Mouse (Mus musculus) liver, embryonic 14.5 days (tissue): ENCODE data around the gene Arhgap20. TPM values are rescaled to one million over a fixed set of nuclear protein-coding genes. Genes with fewer than 3 reads are reported as not detected.
A peak's percentile ranks its signal among the peaks of the same experiment; 100 is the strongest.

Experiments used
- ATAC-seq: fragments of 200-750 bp; cut with Nextera tagmentation; 2 replicates; pipeline ENCODE4 v1.8.0; 2017; ENCODE audit warnings: moderate number of reproducible peaks, mild to moderate bottlenecking, moderate library complexity; ENCODE audit not compliant: insufficient read depth
- DNase-seq, 3 experiments: peaks; one replicate each; pipeline ENCODE4 v3.0.0-alpha.2; 2012 to 2013; ENCODE audit warnings: low read depth in 3 of 3, low spot score in 3 of 3
- H3K27ac ChIP-seq: fragments of 300-500 bp; sonication (generic); 2 replicates; pipeline ENCODE4 v1.5.1; 2014; ENCODE audit warnings: moderate library complexity, mild to moderate bottlenecking, control low read depth, inconsistent platforms
- H3K27me3 ChIP-seq: fragments of 300-500 bp; sonication (generic); 2 replicates; pipeline ENCODE4 v1.6.1; 2014; ENCODE audit warnings: mild to moderate bottlenecking, low read length, moderate library complexity; ENCODE audit not compliant: control insufficient read depth, insufficient read depth
- H3K36me3 ChIP-seq: fragments of 300-500 bp; sonication (generic); replicated peaks from 2 replicates; pipeline ENCODE4 v1.6.1; 2014; ENCODE audit warnings: low read depth; ENCODE audit not compliant: control insufficient read depth, insufficient read depth
- H3K4me1 ChIP-seq, 2 experiments: fragments of 200-500 bp in 1 of 2; fragments of 300-500 bp in 1 of 2; sonication (generic) in 1 of 2; replicated peaks; 2 replicates each; pipeline ENCODE4 v1.6.1; 2012 to 2014; ENCODE audit warnings: antibody characterized with exemption in 1 of 2, inconsistent platforms in 1 of 2, low read length in 1 of 2; ENCODE audit not compliant: control insufficient read depth in 2 of 2, insufficient read depth in 2 of 2
- H3K4me2 ChIP-seq: fragments of 300-500 bp; sonication (generic); 2 replicates; pipeline ENCODE4 v1.6.1; 2014; ENCODE audit warnings: low read depth, mild to moderate bottlenecking, control low read depth, moderate library complexity
- H3K4me3 ChIP-seq, 2 experiments: fragments of 200-500 bp in 1 of 2; fragments of 300-500 bp in 1 of 2; sonication (generic) in 1 of 2; 2 replicates each; pipeline ENCODE4 v1.5.1; 2012 to 2014; ENCODE audit warnings: low read depth in 2 of 2, low read length in 2 of 2, mild to moderate bottlenecking in 2 of 2, control low read depth in 1 of 2, inconsistent platforms in 1 of 2, moderate library complexity in 1 of 2; ENCODE audit not compliant: insufficient read depth in 1 of 2
- H3K9ac ChIP-seq: fragments of 300-500 bp; sonication (generic); replicated peaks from 2 replicates; pipeline ENCODE4 v1.6.1; 2014; ENCODE audit warnings: mild to moderate bottlenecking, control low read depth, moderate library complexity
- H3K9me3 ChIP-seq: fragments of 300-500 bp; sonication (generic); 2 replicates; pipeline ENCODE4 v1.6.1; 2016; ENCODE audit warnings: low read length, mixed read lengths; ENCODE audit not compliant: control insufficient read depth
- CTCF ChIP-seq: IDR thresholded peaks from 2 replicates; pipeline ENCODE4 v1.5.1; 2016; ENCODE audit warnings: antibody characterized with exemption, low read depth, control low read depth
- EP300 ChIP-seq: IDR thresholded peaks from 2 replicates; pipeline ENCODE4 v1.6.1; 2016; ENCODE audit warnings: antibody characterized with exemption, low read depth
- WGBS: fragments of 180-500 bp; shearing (Covaris S2); extraction: QIAGEN DNeasy Blood & Tissue Kit; methylation state at CpG from one replicate; pipeline ENCODE4 v1.1.7; 2014; ENCODE audit not compliant: insufficient replicate concordance; 5-methylcytosine and 5-hydroxymethylcytosine counted together
- polyA plus RNA-seq, 2 experiments: library from polyadenylated mRNA; depleted of rRNA in 1 of 2; stranded (reverse) in 1 of 2; unstranded in 1 of 2; fragments of >200 nt; fragmentation: Nextera tagmentation in 1 of 2; extraction: Ambion mirVana in 1 of 2; gene quantifications; 2 replicates each; pipeline versions ENCODE4 v1.2.1 to v1.2.3; 2012 to 2014

Arhgap20 gene
- polyA plus RNA-seq (2012; rRNA removed) (0.02 and 0.04 TPM in 2 replicates), polyA plus RNA-seq (2014; fragmentation: Nextera tagmentation; extraction: Ambion mirVana) (0.03 TPM in 1 of 2 replicates, not detected in the other)

- no peaks in the 10 kb centered on the region for H3K9me3 ChIP-seq
- H3K36me3 ChIP-seq: no peaks in the 10 kb centered on the region
- H3K9ac ChIP-seq: no peak within 1 kb of the TSS
- peak within 1 kb of the TSS; percentile 70 for H3K4me2 ChIP-seq
- no peak within 1 kb of the TSS for H3K27ac ChIP-seq
- ATAC-seq: peak; percentile 88
- WGBS: 1% methylated on average over 61 of the region's 77 CpGs
- TF ChIP-seq CTCF (no peak), EP300 (no peak)
- H3K4me1 ChIP-seq: 0 out of 4 replicates have a peak, but pooled peaks cover 0 to 2% of the 10 kb centered on the region in 2 experiments
- H3K4me3 ChIP-seq: peak within 1 kb of the TSS; percentile 56 to 58
- peaks cover 43% of the 10 kb centered on the region for H3K27me3 ChIP-seq
- peak; percentile 16 to 29 (median 17) for DNase-seq
These were observed at the start of gene Arhgap20 for GRCm38 (mm10) chr9:51764921-51765416. TSS of gene Arhgap20 (plus strand) at chr9:51765337.

DNA sequence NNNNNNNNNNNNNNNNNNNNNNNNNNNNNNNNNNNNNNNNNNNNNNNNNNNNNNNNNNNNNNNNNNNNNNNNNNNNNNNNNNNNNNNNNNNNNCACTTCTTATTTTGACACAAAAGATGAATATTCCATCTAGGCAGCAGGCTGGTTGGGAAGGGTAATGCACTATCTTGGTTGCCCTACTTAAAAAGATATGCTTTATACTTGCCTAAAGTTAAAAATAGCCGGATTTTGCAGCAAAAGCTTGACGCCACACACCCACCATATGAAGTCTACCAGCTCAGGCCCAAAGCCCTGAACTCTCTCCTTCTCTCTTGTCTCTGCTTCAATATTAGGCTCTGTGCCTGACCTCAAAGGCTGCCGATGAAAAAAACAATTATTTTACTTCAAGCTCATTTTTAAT, 46.3 kb upstream of the Arhgap20 start:
- H3K4me1 ChIP-seq: no peaks in the 10 kb centered on the region
- no peak overlapping the region for H3K27ac ChIP-seq
- H3K36me3 ChIP-seq: no peaks in the 10 kb centered on the region
- TF ChIP-seq CTCF (no peak), EP300 (no peak)
- no peak for ATAC-seq
- H3K27me3 ChIP-seq: no peaks in the 10 kb centered on the region
- 56% methylated on average over 3 of the region's 3 CpGs for whole genome bisulfite sequencing
- H3K9ac ChIP-seq: no peak overlapping the region
- H3K4me2 ChIP-seq: no peak overlapping the region
- H3K9me3 ChIP-seq: no peaks in the 10 kb centered on the region
- H3K4me3 ChIP-seq: no peak overlapping the region
- no peak for DNase-seq

- Histone ChIP-seq H3K4me2 (no peak overlapping the region), H3K4me1 (no peaks in the 10 kb centered on the region), H3K9me3 (no peaks in the 10 kb centered on the region), H3K9ac (no peak overlapping the region), H3K4me3 (no peak overlapping the region), H3K27ac (no peak overlapping the region), H3K36me3 (no peaks in the 10 kb centered on the region), H3K27me3 (no peaks in the 10 kb centered on the region)
- 31% methylated on average over 6 of the region's 6 CpGs for WGBS
- no peak for ATAC-seq
- no peak for DNase-seq
- TF ChIP-seq CTCF: no peak
- no peak for TF ChIP-seq EP300
These were observed 37.2 kb upstream of the Arhgap20 start for GRCm38 (mm10) chr9:51727960-51728359.

- no peak overlapping the region for H3K9ac ChIP-seq
- no peaks in the 10 kb centered on the region; a peak in 1 of 4 replicates for H3K4me1 ChIP-seq
- no peak overlapping the region for H3K27ac ChIP-seq
- H3K9me3 ChIP-seq: no peaks in the 10 kb centered on the region
- no peaks in the 10 kb centered on the region for H3K36me3 ChIP-seq
- H3K4me3 ChIP-seq: no peak overlapping the region
- no peak for TF ChIP-seq CTCF
- no peak for TF ChIP-seq EP300
- peak; percentile 4 to 22 (median 22) for DNase-seq
- 48% methylated on average over 9 of the region's 9 CpGs for WGBS
- no peaks in the 10 kb centered on the region for H3K27me3 ChIP-seq
- no peak overlapping the region for H3K4me2 ChIP-seq
- no peak for ATAC-seq
These were observed 29.7 kb upstream of the Arhgap20 start for GRCm38 (mm10) chr9:51735180-51736034.

DNA sequence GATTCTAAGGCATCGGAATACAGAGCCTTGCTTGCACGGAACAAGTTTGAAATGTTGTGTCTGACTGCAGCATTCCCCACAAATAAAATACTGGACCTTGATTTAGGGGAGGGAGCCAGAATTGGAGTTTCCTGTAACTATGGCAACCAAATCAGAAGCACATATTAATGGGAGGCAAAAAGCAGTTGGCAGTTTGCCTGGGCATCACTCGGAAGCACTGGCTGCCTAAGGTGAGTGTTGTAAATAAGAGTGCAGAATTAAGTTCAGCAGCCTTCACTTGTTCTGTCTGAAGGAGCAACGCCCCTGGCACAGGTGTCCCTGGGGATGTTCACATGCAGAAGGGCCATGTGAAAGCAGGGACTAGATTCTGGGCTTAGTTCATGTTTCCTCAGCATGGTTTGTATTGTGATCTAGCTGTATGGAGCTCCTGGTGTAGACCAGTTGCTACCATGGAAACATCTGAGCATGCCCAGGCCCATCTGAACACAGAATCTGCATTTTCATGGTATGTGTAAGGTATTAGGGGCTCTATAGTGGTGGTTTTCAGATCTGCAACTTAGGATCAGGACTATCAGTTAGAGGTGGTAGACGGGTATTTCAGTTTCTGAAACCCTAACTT, 28.3 kb upstream of the Arhgap20 start:
- Histone ChIP-seq H3K27me3 (no peaks in the 10 kb centered on the region), H3K36me3 (no peaks in the 10 kb centered on the region), H3K4me2 (no peak overlapping the region), H3K9ac (no peak overlapping the region), H3K9me3 (no peaks in the 10 kb centered on the region), H3K4me1 (no peaks in the 10 kb centered on the region; a peak in 1 of 4 replicates), H3K4me3 (no peak overlapping the region), H3K27ac (no peak overlapping the region)
- 50% methylated on average over 5 of the region's 5 CpGs for WGBS
- no peak for ATAC-seq
- TF ChIP-seq CTCF: no peak
- no peak for TF ChIP-seq EP300
- no peak for DNase-seq
